Mouse (Mus musculus): ENCODE results near the gene Csad.
A peak's percentile ranks its signal among the peaks of the same experiment; 100 is the strongest.
"Not testable (repeated sequence)": the region's sequence is repeated elsewhere in the genome, so short reads cannot be mapped to it uniquely, and the experiment has no call there.

The Csad gene

GRCm38 (mm10) chr15:102163900-102164693 is 40.4 kb downstream of the Csad start:
- no peak for DNase-seq (ENCODE audit: low spot score in 2 of 2)

- peak; percentile 25 to 53 for DNase-seq (ENCODE audit: low spot score in 2 of 2)
These were observed 44.0 kb downstream of the Csad start for GRCm38 (mm10) chr15:102160415-102161060.

GRCm38 (mm10) chr15:102156836-102157235 is 47.7 kb downstream of the Csad start:
- no peak for DNase-seq (ENCODE audit: low spot score in 2 of 2)

GRCm38 (mm10) chr15:102155006-102155405 is 49.5 kb downstream of the Csad start:
- DNase-seq (ENCODE audit: low spot score in 2 of 2), result not testable (repeated sequence)

- DNase-seq (ENCODE audit: low spot score in 2 of 2), result peak in 1 of 2 experiments; percentile 36
These were observed 51.9 kb downstream of the Csad start for GRCm38 (mm10) chr15:102152646-102153045.

- peak; percentile 73 to 89 for DNase-seq (ENCODE audit: low spot score in 2 of 2)
These were observed 54.0 kb downstream of the Csad start, which contains the start of gene Soat2 for GRCm38 (mm10) chr15:102150301-102151135. TSS of gene Soat2 (plus strand) at chr15:102150526.

- DNase-seq (ENCODE audit: low spot score in 2 of 2), result no peak
These were observed 55.0 kb downstream of the Csad start for GRCm38 (mm10) chr15:102149561-102149960.

GRCm38 (mm10) chr15:102147674-102148402 is 56.7 kb downstream of the Csad start:
- peak; percentile 59 to 69 for DNase-seq (ENCODE audit: low spot score in 2 of 2)

GRCm38 (mm10) chr15:102146882-102147281 is 57.6 kb downstream of the Csad start:
- peak in 1 of 2 experiments; percentile 45 for DNase-seq (ENCODE audit: low spot score in 2 of 2)

GRCm38 (mm10) chr15:102146089-102146488 is 58.4 kb downstream of the Csad start:
- no peak for DNase-seq (ENCODE audit: low spot score in 2 of 2)

- no peak for DNase-seq (ENCODE audit: low spot score in 2 of 2)
These were observed 59.2 kb downstream of the Csad start for GRCm38 (mm10) chr15:102145330-102145729.

GRCm38 (mm10) chr15:102144726-102145125 is 59.8 kb downstream of the Csad start:
- DNase-seq (ENCODE audit: low spot score in 2 of 2), result no peak

- no peak for DNase-seq (ENCODE audit: low spot score in 2 of 2)
These were observed 60.2 kb downstream of the Csad start, which contains the start of gene Igfbp6 for GRCm38 (mm10) chr15:102144274-102144711. TSS of gene Igfbp6 (plus strand) at chr15:102144362.

GRCm38 (mm10) chr15:102142914-102143912 is 61.3 kb downstream of the Csad start:
- no peak for DNase-seq (ENCODE audit: low spot score in 2 of 2)

GRCm38 (mm10) chr15:102141120-102141519 is 63.4 kb downstream of the Csad start:
- DNase-seq (ENCODE audit: low spot score in 2 of 2), result no peak

GRCm38 (mm10) chr15:102136129-102136758 is 68.3 kb downstream of the Csad start, which contains the start of gene Spryd3:
TSS of gene Spryd3 (minus strand) at chr15:102136234.
- DNase-seq (ENCODE audit: low spot score in 2 of 2), result peak; percentile 98

- DNase-seq (ENCODE audit: low spot score in 2 of 2), result no peak
These were observed 68.9 kb downstream of the Csad start for GRCm38 (mm10) chr15:102135522-102136128.

- no peak for DNase-seq (ENCODE audit: low spot score in 2 of 2)
These were observed 69.8 kb downstream of the Csad start for GRCm38 (mm10) chr15:102134709-102135108.

GRCm38 (mm10) chr15:102133314-102133713 is 71.2 kb downstream of the Csad start:
- DNase-seq (ENCODE audit: low spot score in 2 of 2), result no peak
